Mouse (Mus musculus) embryonic facial prominence, embryonic 15.5 days (tissue): Measurements from ENCODE around the gene Zfp872. TPM values are rescaled to one million over a fixed set of nuclear protein-coding genes. Genes with fewer than 3 reads are reported as not detected.
"Not testable (repeated sequence)": the region's sequence is repeated elsewhere in the genome, so short reads cannot be mapped to it uniquely, and the experiment has no call there.

Experiments
- ATAC-seq: fragments of 200-750 bp; cut with Nextera tagmentation; 2 replicates; pipeline ENCODE4 v1.8.0; 2017; ENCODE audit warnings: low read depth, moderate TSS enrichment; ENCODE audit not compliant: insufficient number of reproducible peaks, low FRiP score, low TSS enrichment
- H3K27ac ChIP-seq: fragments of 300-500 bp; sonication (generic); replicated peaks from 2 replicates; pipeline ENCODE4 v1.5.1; 2015; ENCODE audit warnings: mild to moderate bottlenecking, inconsistent platforms
- H3K27me3 ChIP-seq: fragments of 300-500 bp; sonication (generic); 2 replicates; pipeline ENCODE4 v1.6.1; 2015; ENCODE audit warnings: inconsistent platforms
- H3K36me3 ChIP-seq: fragments of 300-500 bp; sonication (generic); 2 replicates; pipeline ENCODE4 v1.6.1; 2015; ENCODE audit warnings: mild to moderate bottlenecking, inconsistent platforms
- H3K4me1 ChIP-seq: fragments of 300-500 bp; sonication (generic); 2 replicates; pipeline ENCODE4 v1.6.1; 2015; ENCODE audit warnings: inconsistent platforms
- H3K4me2 ChIP-seq: fragments of 300-500 bp; sonication (generic); replicated peaks from 2 replicates; pipeline ENCODE4 v1.6.1; 2015; ENCODE audit warnings: mild to moderate bottlenecking, inconsistent platforms
- H3K4me3 ChIP-seq: fragments of 300-500 bp; sonication (generic); replicated peaks from 2 replicates; pipeline ENCODE4 v1.5.1; 2015; ENCODE audit warnings: mild to moderate bottlenecking, inconsistent platforms
- H3K9ac ChIP-seq: fragments of 300-500 bp; sonication (generic); 2 replicates; pipeline ENCODE4 v1.6.1; 2015; ENCODE audit warnings: inconsistent platforms
- H3K9me3 ChIP-seq: fragments of 300-500 bp; sonication (generic); replicated peaks from 2 replicates; pipeline ENCODE4 v1.6.1; 2016; ENCODE audit warnings: inconsistent platforms
- WGBS: fragments of 180-500 bp; shearing (Covaris S2); methylation state at CpG from one replicate; pipeline ENCODE4 v1.1.7; 2015; 5-methylcytosine and 5-hydroxymethylcytosine counted together
- polyA plus RNA-seq: library from polyadenylated mRNA; unstranded; fragments of >200 nt; fragmentation: Nextera tagmentation; extraction: Ambion mirVana; gene quantifications from 2 replicates; pipeline ENCODE4 v1.2.1, GENCODE M21; 2015

Zfp872 gene
- polyA plus RNA-seq: 0.17 and 0.19 TPM in 2 replicates

- peaks cover 4% of the 10 kb centered on the region; the same call in 1 of the 2 replicates for H3K4me1 ChIP-seq
- WGBS: 17% methylated on average over 41 of the region's 43 CpGs
- peak within 1 kb of the TSS; percentile 44 for H3K9ac ChIP-seq
- peak within 1 kb of the TSS; percentile 78 for H3K4me2 ChIP-seq
- H3K9me3 ChIP-seq: 0 out of 2 replicates have a peak, but pooled peaks cover 11% of the 10 kb centered on the region
- H3K27ac ChIP-seq: no peak within 1 kb of the TSS; the same call in 1 of the 2 replicates
- peak within 1 kb of the TSS; percentile 49 for H3K4me3 ChIP-seq
- peak; percentile 69 for ATAC-seq
- no peaks in the 10 kb centered on the region for H3K36me3 ChIP-seq
- H3K27me3 ChIP-seq: no peaks in the 10 kb centered on the region
These were observed at the start of gene Zfp872 for GRCm38 (mm10) chr9:22188025-22188611. Zfp872 (plus strand) TSS chr9:22188090.

- Histone ChIP-seq H3K36me3 (no peaks in the 10 kb centered on the region), H3K27ac (no peak overlapping the region), H3K9me3 (no peaks in the 10 kb centered on the region), H3K27me3 (no peaks in the 10 kb centered on the region), H3K4me1 (no peaks in the 10 kb centered on the region), H3K4me2 (no peak overlapping the region), H3K4me3 (no peak overlapping the region), H3K9ac (no peak overlapping the region)
- WGBS: 32% methylated on average over 2 of the region's 2 CpGs
- no peak for ATAC-seq
These were observed 49.4 kb upstream of the Zfp872 start for GRCm38 (mm10) chr9:22138480-22138879.

GRCm38 (mm10) chr9:22139746-22140145, 48.1 kb upstream of the Zfp872 start:
- no peak for ATAC-seq
- H3K27ac ChIP-seq: no peak overlapping the region

GRCm38 (mm10) chr9:22143108-22144037, 44.5 kb upstream of the Zfp872 start:
- ATAC-seq: 0 out of 2 replicates have a peak, but pooled peaks have one; percentile 54
- no peak overlapping the region for H3K4me2 ChIP-seq
- no peaks in the 10 kb centered on the region for H3K27me3 ChIP-seq
- H3K27ac ChIP-seq: no peak overlapping the region
- H3K9ac ChIP-seq: no peak overlapping the region
- H3K4me1 ChIP-seq: no peaks in the 10 kb centered on the region
- H3K36me3 ChIP-seq: no peaks in the 10 kb centered on the region
- H3K4me3 ChIP-seq: no peak overlapping the region
- WGBS: 52% methylated on average over 17 of the region's 17 CpGs
- no peaks in the 10 kb centered on the region for H3K9me3 ChIP-seq

More at GRCm38 (mm10) chr9:22139746-22140145, 48.1 kb upstream of the Zfp872 start:
- Histone ChIP-seq H3K4me2 (no peak overlapping the region), H3K4me1 (no peaks in the 10 kb centered on the region), H3K4me3 (no peak overlapping the region), H3K27me3 (no peaks in the 10 kb centered on the region), H3K9ac (no peak overlapping the region), H3K36me3 (no peaks in the 10 kb centered on the region), H3K9me3 (no peaks in the 10 kb centered on the region)
- WGBS: 90% methylated on average over 5 of the region's 5 CpGs

GRCm38 (mm10) chr9:22144304-22144965, 43.5 kb upstream of the Zfp872 start:
- H3K36me3 ChIP-seq: no peaks in the 10 kb centered on the region
- H3K4me2 ChIP-seq: no peak overlapping the region
- ATAC-seq: no peak
- H3K9ac ChIP-seq: no peak overlapping the region
- no peaks in the 10 kb centered on the region for H3K4me1 ChIP-seq
- no peaks in the 10 kb centered on the region for H3K27me3 ChIP-seq
- H3K27ac ChIP-seq: no peak overlapping the region
- no peaks in the 10 kb centered on the region for H3K9me3 ChIP-seq
- WGBS: 82% methylated on average over 8 of the region's 8 CpGs
- no peak overlapping the region for H3K4me3 ChIP-seq

- ATAC-seq: no peak
These were observed 38.3 kb upstream of the Zfp872 start for GRCm38 (mm10) chr9:22149426-22150248.

GRCm38 (mm10) chr9:22150249-22150693, 37.6 kb upstream of the Zfp872 start:
- H3K4me2 ChIP-seq, H3K4me1 ChIP-seq, H3K9ac ChIP-seq, H3K36me3 ChIP-seq, H3K27me3 ChIP-seq, H3K27ac ChIP-seq, H3K4me3 ChIP-seq, H3K9me3 ChIP-seq, ATAC-seq: not testable (repeated sequence)
- 84% methylated on average over 7 of the region's 7 CpGs for WGBS

More at GRCm38 (mm10) chr9:22149426-22150248, 38.3 kb upstream of the Zfp872 start:
- Histone ChIP-seq H3K27ac (no peak overlapping the region), H3K27me3 (no peaks in the 10 kb centered on the region), H3K36me3 (no peaks in the 10 kb centered on the region), H3K9me3 (no peaks in the 10 kb centered on the region), H3K4me3 (no peak overlapping the region), H3K4me2 (no peak overlapping the region), H3K9ac (no peak overlapping the region), H3K4me1 (no peaks in the 10 kb centered on the region)
- WGBS: 75% methylated on average over 20 of the region's 20 CpGs

GRCm38 (mm10) chr9:22150946-22151345, 36.9 kb upstream of the Zfp872 start:
- 83% methylated on average over 2 of the region's 2 CpGs for WGBS
- H3K36me3 ChIP-seq: no peaks in the 10 kb centered on the region
- peaks cover 4% of the 10 kb centered on the region for H3K4me1 ChIP-seq
- H3K4me3 ChIP-seq: no peak overlapping the region
- ATAC-seq: no peak
- no peak overlapping the region for H3K4me2 ChIP-seq
- no peaks in the 10 kb centered on the region for H3K9me3 ChIP-seq
- H3K27me3 ChIP-seq: no peaks in the 10 kb centered on the region
- H3K27ac ChIP-seq: no peak overlapping the region
- H3K9ac ChIP-seq: no peak overlapping the region

- 0 out of 2 replicates have a peak, but pooled peaks cover 10% of the 10 kb centered on the region for H3K36me3 ChIP-seq
- 87% methylated on average over 3 of the region's 3 CpGs for WGBS
- no peaks in the 10 kb centered on the region for H3K27me3 ChIP-seq
- no peak overlapping the region for H3K4me2 ChIP-seq
- no peak overlapping the region for H3K27ac ChIP-seq
- H3K9me3 ChIP-seq: no peaks in the 10 kb centered on the region
- no peak overlapping the region for H3K4me3 ChIP-seq
- H3K9ac ChIP-seq: no peak overlapping the region
- ATAC-seq: no peak
- H3K4me1 ChIP-seq: peaks cover 21% of the 10 kb centered on the region
These were observed 34.1 kb upstream of the Zfp872 start for GRCm38 (mm10) chr9:22153810-22154209.

- Histone ChIP-seq H3K27ac (no peak overlapping the region; the same call in 1 of the 2 replicates), H3K4me2 (peak overlapping the region; percentile 70), H3K9me3 (no peaks in the 10 kb centered on the region), H3K4me3 (peak overlapping the region; percentile 21), H3K9ac (no peak overlapping the region), H3K27me3 (no peaks in the 10 kb centered on the region), H3K4me1 (peaks cover 21% of the 10 kb centered on the region), H3K36me3 (0 out of 2 replicates have a peak, but pooled peaks cover 10% of the 10 kb centered on the region)
- no peak for ATAC-seq
- WGBS: 18% methylated on average over 10 of the region's 10 CpGs
These were observed 32.3 kb upstream of the Zfp872 start for GRCm38 (mm10) chr9:22155614-22156013.
